Mouse (Mus musculus): ENCODE data around the gene Nes. TPM values are rescaled to one million over a fixed set of nuclear protein-coding genes. Genes with fewer than 3 reads are reported as not detected.

Nes gene
- total RNA-seq, 4 experiments from 2014 or later: 4.0 to 5.5 (median 5.2) TPM

GRCm38 (mm10) chr3:87949955-87950515 is 20.8 kb upstream of the Nes start:
- no peak for DNase-seq (ENCODE audit: low spot score in 2 of 2)

GRCm38 (mm10) chr3:87951946-87952345 is 18.9 kb upstream of the Nes start:
- DNase-seq (ENCODE audit: low spot score in 2 of 2): no peak

GRCm38 (mm10) chr3:87952440-87952839 is 18.4 kb upstream of the Nes start:
- no peak for DNase-seq (ENCODE audit: low spot score in 2 of 2)

GRCm38 (mm10) chr3:87958056-87958455 is 12.8 kb upstream of the Nes start:
- DNase-seq (ENCODE audit: low spot score in 2 of 2): no peak

- no peak for DNase-seq (ENCODE audit: low spot score in 2 of 2)
Observed at GRCm38 (mm10) chr3:87958476-87958875, 12.4 kb upstream of the Nes start.

- DNase-seq (ENCODE audit: low spot score in 2 of 2): no peak
Observed at GRCm38 (mm10) chr3:87958967-87959366, 11.9 kb upstream of the Nes start.

- DNase-seq (ENCODE audit: low spot score in 2 of 2): no peak
Observed at GRCm38 (mm10) chr3:87959371-87959770, 11.5 kb upstream of the Nes start.

GRCm38 (mm10) chr3:87960191-87960585 is 10.7 kb upstream of the Nes start:
- no peak for DNase-seq (ENCODE audit: low spot score in 2 of 2)

- DNase-seq (ENCODE audit: low spot score in 2 of 2): peak; percentile 51 to 69
Observed at GRCm38 (mm10) chr3:87960586-87961191, 10.2 kb upstream of the Nes start.

- no peak for DNase-seq (ENCODE audit: low spot score in 2 of 2)
Observed at GRCm38 (mm10) chr3:87970184-87970938, 517 bp upstream of the Nes start.

GRCm38 (mm10) chr3:87971489-87972202 is 768 bp downstream of the Nes start:
- no peak for DNase-seq (ENCODE audit: low spot score in 2 of 2)

- no peak for DNase-seq (ENCODE audit: low spot score in 2 of 2)
Observed at GRCm38 (mm10) chr3:87972203-87972664, 1.4 kb downstream of the Nes start.

- no peak for DNase-seq (ENCODE audit: low spot score in 2 of 2)
Observed at GRCm38 (mm10) chr3:87972776-87973175, 1.9 kb downstream of the Nes start.

GRCm38 (mm10) chr3:87973593-87974380 is 2.9 kb downstream of the Nes start:
- DNase-seq (ENCODE audit: low spot score in 2 of 2): no peak

- DNase-seq (ENCODE audit: low spot score in 2 of 2): no peak
Observed at GRCm38 (mm10) chr3:87974381-87974987, 3.6 kb downstream of the Nes start.

GRCm38 (mm10) chr3:87979493-87979892 is 8.6 kb downstream of the Nes start:
- no peak for DNase-seq (ENCODE audit: low spot score in 2 of 2)

- DNase-seq (ENCODE audit: low spot score in 2 of 2): no peak
Observed at GRCm38 (mm10) chr3:87980085-87980484, 9.2 kb downstream of the Nes start.

- DNase-seq (ENCODE audit: low spot score in 2 of 2): no peak
Observed at GRCm38 (mm10) chr3:87980728-87981127, 9.8 kb downstream of the Nes start.

GRCm38 (mm10) chr3:87981214-87981760 is 10.4 kb downstream of the Nes start:
- DNase-seq (ENCODE audit: low spot score in 2 of 2): no peak
